Mouse (Mus musculus) small intestine, adult 2 months (tissue): ENCODE data around the gene Nudt17. TPM values are rescaled to one million over a fixed set of nuclear protein-coding genes. Genes with fewer than 3 reads are reported as not detected.
"Not testable (repeated sequence)": the region's sequence is repeated elsewhere in the genome, so short reads cannot be mapped to it uniquely, and the experiment has no call there.

Experiments
- H3K27ac ChIP-seq: fragments of 200-500 bp; 2 replicates; pipeline ENCODE4 v1.5.1; 2012; ENCODE audit warnings: low read depth, low read length, control low read depth, inconsistent platforms; ENCODE audit not compliant: insufficient read depth
- H3K27me3 ChIP-seq: fragments of 200-500 bp; 2 replicates; pipeline ENCODE4 v1.6.1; 2012; ENCODE audit warnings: mild to moderate bottlenecking, moderate library complexity, low read length, inconsistent platforms; ENCODE audit not compliant: control insufficient read depth, insufficient read depth
- H3K36me3 ChIP-seq: fragments of 200-500 bp; 2 replicates; pipeline ENCODE4 v1.6.1; 2012; ENCODE audit warnings: mild to moderate bottlenecking, low read length, control low read depth, inconsistent platforms; ENCODE audit not compliant: control insufficient read depth, insufficient read depth
- H3K4me1 ChIP-seq: fragments of 200-500 bp; 2 replicates; pipeline ENCODE4 v1.6.1; 2012; ENCODE audit warnings: low read length, inconsistent platforms, mixed read lengths; ENCODE audit not compliant: control insufficient read depth, insufficient read depth, insufficient read length
- H3K4me3 ChIP-seq: fragments of 200-500 bp; 2 replicates; pipeline ENCODE4 v1.5.1; 2012; ENCODE audit warnings: low read depth, mild to moderate bottlenecking, control low read depth, inconsistent platforms, low read length, moderate library complexity
- CTCF ChIP-seq: fragments of 200-500 bp; IDR thresholded peaks from 2 replicates; pipeline ENCODE4 v1.5.1; 2012; ENCODE audit warnings: low read depth, mild to moderate bottlenecking, control low read depth, inconsistent platforms, low read length, moderate library complexity, mixed read lengths; ENCODE audit not compliant: insufficient replicate concordance, insufficient read length; ENCODE audit errors: extremely low read depth
- POLR2A ChIP-seq: fragments of 200-500 bp; IDR thresholded peaks from 2 replicates; pipeline ENCODE4 v1.6.1; 2012; ENCODE audit warnings: low read depth, mild to moderate bottlenecking, control low read depth, inconsistent platforms, low read length, moderate library complexity
- WGBS: fragments of 180-500 bp; shearing (Covaris S2); methylation state at CpG from one replicate; pipeline ENCODE4 v1.1.7; 2018; 5-methylcytosine and 5-hydroxymethylcytosine counted together
- polyA plus RNA-seq: library from polyadenylated mRNA; depleted of rRNA; stranded (reverse); fragments of >200 nt; gene quantifications from 2 replicates; pipeline ENCODE4 v1.2.3, GENCODE M21; 2012

The Nudt17 gene
- polyA plus RNA-seq, 1 experiment, result 0.70 TPM

DNA sequence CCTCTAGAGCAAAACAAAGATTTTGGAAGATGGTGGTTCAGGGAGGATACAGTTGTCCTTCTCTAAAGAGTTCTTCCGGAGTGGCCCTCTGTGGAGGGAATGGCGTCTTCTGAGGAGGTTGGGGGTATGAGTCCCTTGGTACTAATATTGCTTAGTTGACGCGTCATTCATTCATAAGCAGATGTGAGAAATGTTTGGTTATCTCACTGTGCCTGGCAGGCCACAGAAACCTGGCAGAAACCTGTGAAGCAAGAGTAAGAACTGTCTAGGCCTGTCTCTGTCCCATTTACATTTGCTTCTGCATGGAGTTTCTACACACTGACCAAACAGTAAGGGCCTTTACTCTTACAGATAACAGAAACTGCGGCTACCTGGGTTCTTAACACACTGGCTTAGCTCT is 36.8 kb downstream of the Nudt17 start:
- Histone ChIP-seq H3K4me3 (no peak overlapping the region), H3K27me3 (no peaks in the 10 kb centered on the region), H3K27ac (no peak overlapping the region), H3K4me1 (peaks cover 8% of the 10 kb centered on the region), H3K36me3 (no peaks in the 10 kb centered on the region)
- WGBS, result 97% methylated on average over 5 of the region's 5 CpGs
- TF ChIP-seq POLR2A, result no peak
- TF ChIP-seq CTCF, result no peak

GRCm38 (mm10) chr3:96669727-96670468 is 38.5 kb downstream of the Nudt17 start, which contains the start of gene Ankrd35:
Ankrd35 (plus strand) TSS chr3:96670131.
- H3K4me1 ChIP-seq, result peaks cover 6% of the 10 kb centered on the region
- WGBS, result 6% methylated on average over 35 of the region's 35 CpGs
- TF ChIP-seq POLR2A (no peak), CTCF (no peak)

GRCm38 (mm10) chr3:96668424-96669067 is 39.8 kb downstream of the Nudt17 start:
- 83% methylated on average over 5 of the region's 5 CpGs for WGBS
- Histone ChIP-seq H3K36me3 (no peaks in the 10 kb centered on the region), H3K4me1 (peaks cover 3% of the 10 kb centered on the region), H3K27ac (no peak overlapping the region), H3K4me3 (no peak overlapping the region), H3K27me3 (no peaks in the 10 kb centered on the region)
- TF ChIP-seq POLR2A, result no peak
- TF ChIP-seq CTCF, result no peak

More at GRCm38 (mm10) chr3:96669727-96670468, 38.5 kb downstream of the Nudt17 start, which contains the start of gene Ankrd35:
- Histone ChIP-seq H3K27me3 (no peaks in the 10 kb centered on the region), H3K36me3 (no peaks in the 10 kb centered on the region), H3K27ac (no peak within 1 kb of the TSS), H3K4me3 (peak within 1 kb of the TSS; percentile 62)

- TF ChIP-seq CTCF, result no peak
- no peak for TF ChIP-seq POLR2A
- Histone ChIP-seq H3K4me1 (peaks cover 3% of the 10 kb centered on the region), H3K27ac (no peak overlapping the region), H3K36me3 (no peaks in the 10 kb centered on the region), H3K27me3 (no peaks in the 10 kb centered on the region), H3K4me3 (no peak overlapping the region)
- 34% methylated on average over 1 of the region's 1 CpGs for WGBS
Observed at GRCm38 (mm10) chr3:96667316-96667715, 41.0 kb downstream of the Nudt17 start.

DNA sequence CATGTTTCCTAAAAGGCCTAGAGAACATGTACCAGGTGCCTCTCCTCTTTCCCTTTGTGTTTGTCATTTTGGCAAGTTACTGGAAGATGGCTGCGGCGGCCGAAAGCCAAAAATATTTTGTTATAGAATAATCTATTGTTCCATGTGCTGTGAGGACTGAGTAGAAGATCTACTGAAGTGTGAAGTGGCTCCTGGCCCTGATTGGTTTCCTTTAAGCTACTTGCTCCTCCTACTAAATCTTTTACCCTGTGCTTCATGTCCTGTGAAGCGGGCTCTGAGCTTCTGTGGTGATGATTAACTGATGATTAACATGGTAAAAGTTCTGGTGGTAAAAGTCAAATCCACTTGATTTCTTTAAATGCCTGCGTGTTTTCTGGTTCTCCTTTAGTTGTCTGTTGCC is 41.4 kb downstream of the Nudt17 start:
- no peak overlapping the region for H3K27ac ChIP-seq
- 84% methylated on average over 5 of the region's 5 CpGs for WGBS
- TF ChIP-seq POLR2A, result no peak
- TF ChIP-seq CTCF, result no peak
- H3K4me1 ChIP-seq, result peaks cover 3% of the 10 kb centered on the region
- no peaks in the 10 kb centered on the region for H3K36me3 ChIP-seq
- no peak overlapping the region for H3K4me3 ChIP-seq
- no peaks in the 10 kb centered on the region for H3K27me3 ChIP-seq

- H3K36me3 ChIP-seq, H3K4me3 ChIP-seq, H3K27ac ChIP-seq, H3K27me3 ChIP-seq, H3K4me1 ChIP-seq: not testable (repeated sequence)
- 81% methylated on average over 7 of the region's 7 CpGs for WGBS
Observed at GRCm38 (mm10) chr3:96665732-96666363, 42.5 kb downstream of the Nudt17 start.
